Mouse (Mus musculus) liver, embryonic 16.5 days (tissue): ENCODE results near the gene Ndufaf7. TPM values are rescaled to one million over a fixed set of nuclear protein-coding genes. Genes with fewer than 3 reads are reported as not detected.

Source experiments
- ATAC-seq: fragments of 200-750 bp; cut with Nextera tagmentation; 2 replicates; pipeline ENCODE4 v1.8.0; 2017; ENCODE audit warnings: low read depth, mild to moderate bottlenecking, moderate number of reproducible peaks, moderate library complexity
- H3K27ac ChIP-seq: fragments of 300-500 bp; sonication (generic); 2 replicates; pipeline ENCODE4 v1.5.1; 2014; ENCODE audit warnings: mild to moderate bottlenecking, low read length
- H3K27me3 ChIP-seq: fragments of 300-500 bp; sonication (generic); 2 replicates; pipeline ENCODE4 v1.6.1; 2014; ENCODE audit warnings: low read depth, low read length, mixed read lengths; ENCODE audit not compliant: control insufficient read depth, insufficient read depth
- H3K36me3 ChIP-seq: fragments of 300-500 bp; sonication (generic); 2 replicates; pipeline ENCODE4 v1.6.1; 2014; ENCODE audit warnings: mild to moderate bottlenecking; ENCODE audit not compliant: control insufficient read depth, insufficient read depth
- H3K4me1 ChIP-seq: fragments of 300-500 bp; sonication (generic); 2 replicates; pipeline ENCODE4 v1.6.1; 2014; ENCODE audit warnings: low read depth, low read length, mixed read lengths; ENCODE audit not compliant: control insufficient read depth
- H3K4me2 ChIP-seq: fragments of 300-500 bp; sonication (generic); 2 replicates; pipeline ENCODE4 v1.6.1; 2014; ENCODE audit warnings: low read depth, low read length, mixed read lengths
- H3K4me3 ChIP-seq: fragments of 300-500 bp; sonication (generic); 2 replicates; pipeline ENCODE4 v1.5.1; 2014; ENCODE audit warnings: low read depth, mild to moderate bottlenecking, low read length
- H3K9ac ChIP-seq: fragments of 300-500 bp; sonication (generic); 2 replicates; pipeline ENCODE4 v1.6.1; 2014; ENCODE audit warnings: low read depth, low read length
- H3K9me3 ChIP-seq: fragments of 300-500 bp; sonication (generic); replicated peaks from 2 replicates; pipeline ENCODE4 v1.6.1; 2016; ENCODE audit warnings: low read length; ENCODE audit not compliant: control insufficient read depth
- WGBS: fragments of 180-500 bp; shearing (Covaris S2); extraction: QIAGEN DNeasy Blood & Tissue Kit; methylation state at CpG from one replicate; pipeline ENCODE4 v1.1.7; 2014; ENCODE audit not compliant: insufficient replicate concordance; 5-methylcytosine and 5-hydroxymethylcytosine counted together
- polyA plus RNA-seq: library from polyadenylated mRNA; unstranded; fragments of >200 nt; fragmentation: Nextera tagmentation; extraction: Ambion mirVana; gene quantifications from 2 replicates; pipeline ENCODE4 v1.2.1, GENCODE M21; 2015

The Ndufaf7 gene
- polyA plus RNA-seq, 1 experiment from 2014 or later, result 22.7 TPM

DNA sequence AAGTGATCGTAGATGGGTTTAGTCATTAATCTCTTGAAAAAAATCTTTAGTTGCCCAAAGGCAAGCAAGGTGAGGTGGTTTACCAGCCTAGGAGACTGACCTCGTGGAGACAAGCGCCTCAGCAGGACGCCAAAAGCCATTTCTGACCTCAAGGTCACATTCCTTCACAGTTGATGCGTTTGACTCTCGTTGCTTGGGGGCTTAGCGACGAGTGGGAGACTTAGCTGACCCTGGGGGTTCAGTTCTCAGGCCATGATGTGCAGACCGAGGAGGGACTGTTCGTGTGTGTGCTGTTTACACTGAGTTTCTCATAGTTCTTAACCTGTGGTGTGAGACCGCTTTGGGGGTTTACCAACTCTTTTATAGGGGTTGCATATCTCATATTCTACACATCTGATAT lies 5.6 kb downstream of the Ndufaf7 start:
- Histone ChIP-seq H3K9me3 (no peaks in the 10 kb centered on the region), H3K4me3 (no peak overlapping the region), H3K4me1 (peaks cover under 1% of the 10 kb centered on the region), H3K4me2 (no peak overlapping the region), H3K27ac (no peak overlapping the region), H3K36me3 (peaks cover 6% of the 10 kb centered on the region), H3K9ac (no peak overlapping the region), H3K27me3 (no peaks in the 10 kb centered on the region)
- ATAC-seq, result no peak
- 67% methylated on average over 11 of the region's 11 CpGs for WGBS

DNA sequence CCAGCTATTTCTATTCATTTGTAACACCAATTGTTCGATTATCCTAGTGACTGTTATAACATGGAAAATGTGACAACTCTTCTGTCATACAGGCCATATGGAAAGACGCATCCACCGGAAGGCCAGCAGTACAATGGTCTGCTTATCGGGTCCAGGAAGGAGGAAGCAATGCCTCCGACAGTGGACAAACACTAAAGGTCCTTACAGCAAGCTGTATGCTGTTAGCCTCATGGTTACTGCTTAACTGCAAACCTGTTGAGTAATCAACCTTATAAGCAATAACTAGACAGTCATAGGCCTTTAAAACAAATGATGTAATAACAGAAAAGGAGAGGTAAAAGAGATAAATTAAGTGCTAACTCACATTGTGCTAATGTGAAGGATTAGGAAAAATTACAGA lies 14.3 kb downstream of the Ndufaf7 start:
- no peak overlapping the region for H3K4me2 ChIP-seq
- no peaks in the 10 kb centered on the region for H3K9me3 ChIP-seq
- ATAC-seq, result peak; percentile 56; the same call in 1 of the 2 replicates
- no peaks in the 10 kb centered on the region for H3K4me1 ChIP-seq
- 78% methylated on average over 5 of the region's 5 CpGs for WGBS
- H3K27me3 ChIP-seq, result no peaks in the 10 kb centered on the region
- no peak overlapping the region for H3K4me3 ChIP-seq
- H3K9ac ChIP-seq, result no peak overlapping the region
- no peak overlapping the region for H3K27ac ChIP-seq
- H3K36me3 ChIP-seq, result peaks cover 4% of the 10 kb centered on the region

DNA sequence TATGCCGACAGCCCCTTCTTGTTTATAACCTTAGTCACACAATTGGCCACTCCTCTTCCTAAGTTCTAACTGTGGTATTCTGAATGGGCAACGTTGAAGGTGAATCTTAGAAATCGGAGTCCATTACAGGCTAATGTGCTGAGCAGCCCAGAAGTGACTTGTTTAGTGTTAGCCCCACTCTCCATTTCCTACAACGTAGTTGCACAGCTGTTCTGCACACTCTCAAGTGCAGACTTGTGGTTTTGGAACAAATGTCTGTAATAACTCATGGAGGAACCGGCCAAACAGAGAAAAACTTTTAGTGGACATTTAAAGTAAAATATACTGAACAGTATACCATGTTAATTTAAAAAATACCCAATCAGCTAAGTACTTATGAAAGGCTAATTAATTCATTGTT lies 15.1 kb downstream of the Ndufaf7 start:
- H3K36me3 ChIP-seq, result no peaks in the 10 kb centered on the region; the same call in none of the 2 replicates
- H3K9me3 ChIP-seq, result no peaks in the 10 kb centered on the region
- WGBS, result 78% methylated on average over 5 of the region's 5 CpGs
- H3K4me3 ChIP-seq, result no peak overlapping the region
- no peak overlapping the region for H3K4me2 ChIP-seq
- no peak overlapping the region for H3K27ac ChIP-seq
- no peaks in the 10 kb centered on the region for H3K4me1 ChIP-seq
- H3K27me3 ChIP-seq, result no peaks in the 10 kb centered on the region
- H3K9ac ChIP-seq, result no peak overlapping the region
- ATAC-seq, result no peak

DNA sequence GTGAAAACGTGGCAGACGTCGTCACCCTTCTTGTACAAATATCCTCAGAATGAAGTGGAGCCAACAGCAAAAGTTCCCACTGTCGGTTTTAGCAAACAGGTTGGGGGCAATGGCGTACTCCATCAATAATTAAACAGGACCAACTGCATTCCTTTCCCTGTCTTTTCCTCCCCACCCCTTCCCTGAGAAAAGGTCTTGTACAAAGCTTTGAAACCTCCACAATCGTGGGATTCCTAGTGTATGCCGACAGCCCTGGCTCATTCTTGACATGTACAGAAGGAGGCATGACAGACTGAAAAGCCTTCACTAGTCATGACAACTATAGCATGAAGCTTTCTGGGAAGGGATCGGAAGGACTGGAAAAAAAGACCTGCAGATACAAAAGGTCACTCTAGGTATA lies 16.3 kb downstream of the Ndufaf7 start:
- Histone ChIP-seq H3K9ac (no peak overlapping the region), H3K4me1 (no peaks in the 10 kb centered on the region), H3K9me3 (no peaks in the 10 kb centered on the region), H3K36me3 (no peaks in the 10 kb centered on the region; the same call in none of the 2 replicates), H3K4me3 (no peak overlapping the region), H3K27ac (no peak overlapping the region), H3K4me2 (no peak overlapping the region), H3K27me3 (no peaks in the 10 kb centered on the region)
- no peak for ATAC-seq
- 69% methylated on average over 8 of the region's 8 CpGs for WGBS

DNA sequence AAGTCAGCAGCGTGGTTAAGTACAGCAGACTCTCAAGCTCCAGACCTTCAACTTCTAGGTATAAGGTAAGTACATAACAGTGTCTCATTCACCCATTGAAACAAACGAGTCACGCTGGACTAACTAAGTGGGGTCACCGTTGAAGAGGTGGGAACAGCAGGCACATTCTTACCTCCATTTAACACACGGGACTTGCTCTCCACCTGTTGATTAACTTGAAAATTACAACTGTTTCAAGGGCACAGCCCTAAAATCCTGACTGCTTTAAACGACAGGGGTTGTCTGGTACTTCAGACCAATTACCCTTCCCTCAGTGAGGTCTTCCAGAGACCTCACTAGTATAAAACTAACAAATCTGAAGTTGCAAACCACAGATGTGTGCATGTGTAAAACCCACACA lies 22.5 kb downstream of the Ndufaf7 start:
- no peak for ATAC-seq
- no peak overlapping the region for H3K4me3 ChIP-seq
- H3K4me1 ChIP-seq, result no peaks in the 10 kb centered on the region
- peaks cover 4% of the 10 kb centered on the region for H3K36me3 ChIP-seq
- H3K9ac ChIP-seq, result no peak overlapping the region
- no peak overlapping the region for H3K27ac ChIP-seq
- H3K27me3 ChIP-seq, result no peaks in the 10 kb centered on the region
- H3K4me2 ChIP-seq, result no peak overlapping the region
- 66% methylated on average over 6 of the region's 6 CpGs for WGBS
- H3K9me3 ChIP-seq, result no peaks in the 10 kb centered on the region

DNA sequence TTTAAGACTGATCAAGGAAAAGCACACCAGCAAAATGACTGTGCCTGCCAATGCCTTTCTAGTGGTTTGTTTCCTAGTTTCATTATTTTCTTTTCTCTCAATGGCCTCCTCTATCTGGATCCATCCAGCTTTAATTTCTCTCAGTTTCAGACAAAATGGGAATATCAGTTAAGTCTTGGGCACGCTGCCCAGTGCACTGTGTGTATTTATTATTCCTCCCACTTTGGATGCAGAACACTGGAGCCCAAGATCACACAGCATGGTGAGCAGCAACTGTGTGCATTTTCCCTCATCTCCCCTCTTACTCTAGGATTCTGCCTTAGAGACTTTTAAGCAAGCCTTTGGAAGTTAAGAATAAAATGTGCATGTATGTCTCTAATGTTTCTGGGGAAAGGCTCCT lies 27.5 kb downstream of the Ndufaf7 start:
- 68% methylated on average over 1 of the region's 1 CpGs for WGBS
- no peak for ATAC-seq
- H3K4me3 ChIP-seq, result no peak overlapping the region
- no peak overlapping the region for H3K4me2 ChIP-seq
- no peak overlapping the region for H3K9ac ChIP-seq
- no peaks in the 10 kb centered on the region for H3K9me3 ChIP-seq
- H3K4me1 ChIP-seq, result no peaks in the 10 kb centered on the region
- H3K27me3 ChIP-seq, result no peaks in the 10 kb centered on the region
- no peak overlapping the region for H3K27ac ChIP-seq
- peaks cover 4% of the 10 kb centered on the region; the same call in 1 of the 2 replicates for H3K36me3 ChIP-seq

DNA sequence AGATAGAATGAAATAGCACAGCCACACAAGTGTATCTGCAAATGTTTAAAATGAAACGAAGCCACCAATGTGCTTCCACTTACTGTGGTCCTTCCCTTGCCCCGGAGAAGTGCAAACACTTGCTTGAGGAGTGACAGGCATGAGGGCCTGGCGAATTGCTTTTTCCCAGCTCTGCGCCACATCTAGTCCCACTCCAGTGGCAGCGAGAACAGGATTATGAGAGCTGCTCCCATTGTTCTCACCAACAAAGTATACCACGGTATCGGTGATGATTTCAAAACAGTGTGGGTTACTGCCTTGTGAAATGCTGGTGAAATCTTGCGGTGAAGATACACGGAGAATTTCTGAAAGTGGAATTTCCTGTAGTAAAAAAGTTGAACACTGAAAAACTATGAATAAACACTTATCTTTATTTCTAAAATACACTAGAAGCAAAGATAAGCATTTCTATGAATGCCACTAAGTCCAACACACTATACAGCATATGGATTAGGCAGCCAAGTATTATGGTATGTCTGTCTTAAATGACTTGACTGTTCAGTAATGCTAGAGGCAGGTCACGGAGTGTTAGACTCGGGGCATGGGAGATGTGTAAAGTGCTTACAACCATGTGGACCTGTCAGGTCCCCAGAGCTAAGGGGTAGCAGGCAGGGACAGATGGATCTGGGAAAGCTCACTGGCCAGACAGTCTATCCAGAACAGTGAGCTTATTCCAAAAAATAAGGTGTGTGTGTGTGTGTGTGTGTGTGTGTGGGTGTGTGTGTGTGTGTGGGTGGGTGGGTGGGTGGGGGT lies 29.4 kb downstream of the Ndufaf7 start:
- H3K27ac ChIP-seq, result no peak overlapping the region
- ATAC-seq, result no peak
- no peak overlapping the region for H3K4me3 ChIP-seq
- no peaks in the 10 kb centered on the region for H3K9me3 ChIP-seq
- H3K4me1 ChIP-seq, result no peaks in the 10 kb centered on the region
- WGBS, result 76% methylated on average over 11 of the region's 11 CpGs
- H3K36me3 ChIP-seq, result peaks cover 4% of the 10 kb centered on the region
- H3K4me2 ChIP-seq, result 0 out of 2 replicates have a peak overlapping the region, but pooled peaks have one; percentile 20
- no peaks in the 10 kb centered on the region for H3K27me3 ChIP-seq
- H3K9ac ChIP-seq, result no peak overlapping the region

DNA sequence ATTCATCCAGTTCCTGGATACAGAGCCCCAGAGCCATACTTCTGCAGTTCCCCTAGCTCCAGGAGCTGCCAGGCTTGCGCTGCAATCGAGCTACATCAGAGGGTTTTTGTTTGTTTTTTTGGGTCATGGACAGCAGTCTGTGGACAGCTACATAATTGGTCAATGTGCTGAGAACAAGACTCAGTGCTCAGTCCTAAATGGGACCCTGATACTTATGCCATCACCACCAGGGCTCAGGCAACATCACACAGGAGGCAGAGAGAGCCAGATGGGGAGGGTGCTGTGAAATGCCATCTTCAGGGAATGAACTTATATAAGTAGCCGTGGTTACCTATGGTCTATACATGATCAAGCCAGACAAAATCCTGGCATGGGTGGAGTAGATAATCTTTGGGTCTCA lies 31.6 kb downstream of the Ndufaf7 start:
- H3K27me3 ChIP-seq, result no peaks in the 10 kb centered on the region
- no peak overlapping the region for H3K27ac ChIP-seq
- H3K4me2 ChIP-seq, result no peak overlapping the region
- 71% methylated on average over 3 of the region's 3 CpGs for WGBS
- H3K9me3 ChIP-seq, result no peaks in the 10 kb centered on the region
- H3K36me3 ChIP-seq, result peaks cover 4% of the 10 kb centered on the region
- no peak; the same call in 1 of the 2 replicates for ATAC-seq
- no peak overlapping the region for H3K9ac ChIP-seq
- no peaks in the 10 kb centered on the region for H3K4me1 ChIP-seq
- no peak overlapping the region for H3K4me3 ChIP-seq

DNA sequence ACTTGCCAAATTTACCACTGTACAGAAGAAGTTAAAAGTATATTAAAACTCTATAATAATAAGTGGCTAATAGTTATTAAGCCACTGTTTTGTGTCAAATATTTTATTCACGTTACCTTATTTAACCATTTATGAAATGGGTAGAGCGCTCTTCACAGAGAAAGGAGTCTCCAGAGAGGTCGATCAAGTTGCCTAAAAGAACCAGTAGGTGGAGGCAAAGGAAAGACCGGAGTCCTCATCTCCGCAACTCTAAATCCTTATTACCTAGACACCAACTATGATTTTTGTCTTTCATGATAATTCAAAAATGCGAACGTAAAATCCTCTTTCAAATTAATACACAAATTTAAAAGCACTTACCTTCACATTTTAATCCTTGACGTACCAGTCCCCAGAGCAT lies 46.2 kb downstream of the Ndufaf7 start:
- H3K36me3 ChIP-seq, result no peaks in the 10 kb centered on the region; the same call in 1 of the 2 replicates
- ATAC-seq, result no peak
- H3K9me3 ChIP-seq, result no peaks in the 10 kb centered on the region
- H3K4me1 ChIP-seq, result no peaks in the 10 kb centered on the region
- H3K27me3 ChIP-seq, result no peaks in the 10 kb centered on the region
- H3K27ac ChIP-seq, result no peak overlapping the region
- no peak overlapping the region for H3K4me2 ChIP-seq
- WGBS, result 86% methylated on average over 8 of the region's 8 CpGs
- H3K4me3 ChIP-seq, result no peak overlapping the region
- H3K9ac ChIP-seq, result no peak overlapping the region
